Mouse (Mus musculus) forebrain, embryonic 11.5 days (tissue): ENCODE data around the gene Itpr3. TPM values are rescaled to one million over a fixed set of nuclear protein-coding genes. Genes with fewer than 3 reads are reported as not detected.

Experiments
- ATAC-seq: fragments of 200-750 bp; cut with Nextera tagmentation; replicated peaks from 2 replicates; pipeline ENCODE4 v1.8.0; 2017; ENCODE audit warnings: moderate TSS enrichment; ENCODE audit not compliant: low FRiP score
- DNase-seq: peaks from one replicate; pipeline ENCODE4 v3.0.0-alpha.2; 2017; ENCODE audit warnings: low spot score
- H3K27ac ChIP-seq: fragments of 300-500 bp; sonication (generic); 2 replicates; pipeline ENCODE4 v1.5.1; 2014; ENCODE audit warnings: low read depth, low read length
- H3K27me3 ChIP-seq: fragments of 300-500 bp; sonication (generic); 2 replicates; pipeline ENCODE4 v1.6.1; 2014; ENCODE audit warnings: mild to moderate bottlenecking, low read length, mixed read lengths; ENCODE audit not compliant: control insufficient read depth, insufficient read depth
- H3K36me3 ChIP-seq: fragments of 300-500 bp; sonication (generic); 2 replicates; pipeline ENCODE4 v1.6.1; 2014; ENCODE audit warnings: mild to moderate bottlenecking, low read length, moderate library complexity, mixed read lengths; ENCODE audit not compliant: control insufficient read depth, insufficient read depth
- H3K4me1 ChIP-seq: fragments of 300-500 bp; sonication (generic); replicated peaks from 2 replicates; pipeline ENCODE4 v1.6.1; 2014; ENCODE audit warnings: low read length, mixed read lengths; ENCODE audit not compliant: control insufficient read depth, insufficient read depth
- H3K4me2 ChIP-seq: fragments of 300-500 bp; sonication (generic); 2 replicates; pipeline ENCODE4 v1.6.1; 2014; ENCODE audit warnings: low read depth, mild to moderate bottlenecking, low read length, moderate library complexity, mixed read lengths; ENCODE audit not compliant: severe bottlenecking
- H3K4me3 ChIP-seq: fragments of 300-500 bp; sonication (generic); 2 replicates; pipeline ENCODE4 v1.5.1; 2014; ENCODE audit warnings: low read depth, low read length
- H3K9ac ChIP-seq: fragments of 300-500 bp; sonication (generic); 2 replicates; pipeline ENCODE4 v1.6.1; 2014; ENCODE audit warnings: low read length
- H3K9me3 ChIP-seq: fragments of 300-500 bp; sonication (generic); 2 replicates; pipeline ENCODE4 v1.6.1; 2016; ENCODE audit warnings: low read length, mixed read lengths; ENCODE audit not compliant: control insufficient read depth
- WGBS: fragments of 180-500 bp; shearing (Covaris S2); extraction: QIAGEN DNeasy Blood & Tissue Kit; methylation state at CpG from one replicate; pipeline ENCODE4 v1.1.7; 2014; 5-methylcytosine and 5-hydroxymethylcytosine counted together
- polyA plus RNA-seq: library from polyadenylated mRNA; unstranded; fragments of >200 nt; fragmentation: Nextera tagmentation; extraction: Ambion mirVana; gene quantifications from 2 replicates; pipeline ENCODE4 v1.2.1, GENCODE M21; 2014

Gene Itpr3
- polyA plus RNA-seq, 1 experiment from 2014 or later = 2.2 TPM

GRCm38 (mm10) chr17:27071630-27072029 is 14.5 kb downstream of the Itpr3 start:
- Histone ChIP-seq H3K27ac (no peak overlapping the region), H3K4me2 (no peak overlapping the region), H3K36me3 (no peaks in the 10 kb centered on the region), H3K9me3 (no peaks in the 10 kb centered on the region), H3K4me3 (no peak overlapping the region), H3K9ac (no peak overlapping the region), H3K4me1 (no peaks in the 10 kb centered on the region), H3K27me3 (no peaks in the 10 kb centered on the region)
- DNase-seq (peak; percentile 70), ATAC-seq (no peak)
- 51% methylated on average over 6 of the region's 6 CpGs for WGBS

- DNase-seq (no peak), ATAC-seq (no peak)
- H3K4me1 ChIP-seq = no peaks in the 10 kb centered on the region
- H3K27me3 ChIP-seq = no peaks in the 10 kb centered on the region
- H3K36me3 ChIP-seq = no peaks in the 10 kb centered on the region
- 93% methylated on average over 8 of the region's 8 CpGs for WGBS
- no peak overlapping the region for H3K9ac ChIP-seq
- H3K4me2 ChIP-seq = no peak overlapping the region
- no peaks in the 10 kb centered on the region for H3K9me3 ChIP-seq
- H3K4me3 ChIP-seq = no peak overlapping the region
- no peak overlapping the region for H3K27ac ChIP-seq
Measured at GRCm38 (mm10) chr17:27072363-27072762, 15.3 kb downstream of the Itpr3 start.

GRCm38 (mm10) chr17:27073126-27073525 is 16.0 kb downstream of the Itpr3 start:
- peaks cover 2% of the 10 kb centered on the region; the same call in 1 of the 2 replicates for H3K9me3 ChIP-seq
- ATAC-seq (no peak), DNase-seq (no peak)
- H3K4me1 ChIP-seq = no peaks in the 10 kb centered on the region
- H3K36me3 ChIP-seq = no peaks in the 10 kb centered on the region
- H3K27ac ChIP-seq = no peak overlapping the region
- H3K4me2 ChIP-seq = no peak overlapping the region
- 80% methylated on average over 5 of the region's 5 CpGs for WGBS
- no peak overlapping the region for H3K9ac ChIP-seq
- no peaks in the 10 kb centered on the region for H3K27me3 ChIP-seq
- H3K4me3 ChIP-seq = no peak overlapping the region

DNA sequence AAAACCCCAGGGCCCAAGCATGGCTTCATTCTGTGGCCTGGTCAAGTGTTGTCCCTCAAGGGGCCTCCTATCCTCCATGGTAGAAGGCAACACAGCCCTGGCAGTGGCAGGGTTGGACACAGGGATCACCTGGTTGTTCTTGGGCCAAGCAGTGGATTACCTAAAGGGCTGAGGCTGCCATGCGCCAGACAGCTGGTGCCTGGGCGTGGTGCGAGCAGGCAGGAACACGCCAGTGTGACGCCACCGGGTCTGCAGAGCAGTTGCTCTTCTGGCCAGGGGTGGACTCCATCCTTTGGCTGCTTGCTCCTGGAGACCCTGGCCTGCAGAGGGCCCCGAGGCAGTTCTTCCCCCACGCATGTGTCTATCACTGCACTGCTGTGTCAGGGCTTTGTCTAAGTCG is 16.7 kb downstream of the Itpr3 start:
- Histone ChIP-seq H3K9ac (no peak overlapping the region), H3K27ac (no peak overlapping the region), H3K36me3 (no peaks in the 10 kb centered on the region), H3K27me3 (no peaks in the 10 kb centered on the region), H3K4me2 (no peak overlapping the region), H3K4me3 (no peak overlapping the region), H3K4me1 (no peaks in the 10 kb centered on the region), H3K9me3 (peaks cover 2% of the 10 kb centered on the region; the same call in 1 of the 2 replicates)
- WGBS = 84% methylated on average over 9 of the region's 9 CpGs
- ATAC-seq = no peak
- DNase-seq = no peak

- no peak for DNase-seq
- Histone ChIP-seq H3K4me2 (no peak overlapping the region), H3K27me3 (no peaks in the 10 kb centered on the region), H3K4me1 (no peaks in the 10 kb centered on the region), H3K36me3 (no peaks in the 10 kb centered on the region), H3K4me3 (no peak overlapping the region), H3K9me3 (peaks cover 2% of the 10 kb centered on the region; the same call in 1 of the 2 replicates), H3K9ac (no peak overlapping the region), H3K27ac (no peak overlapping the region)
- no peak for ATAC-seq
- WGBS = 73% methylated on average over 6 of the region's 6 CpGs
Measured at GRCm38 (mm10) chr17:27074236-27074635, 17.1 kb downstream of the Itpr3 start.

- Histone ChIP-seq H3K4me1 (no peaks in the 10 kb centered on the region), H3K36me3 (no peaks in the 10 kb centered on the region), H3K9me3 (peaks cover 2% of the 10 kb centered on the region; the same call in 1 of the 2 replicates), H3K27me3 (no peaks in the 10 kb centered on the region), H3K4me3 (no peak overlapping the region), H3K4me2 (no peak overlapping the region), H3K9ac (no peak overlapping the region), H3K27ac (no peak overlapping the region)
- 85% methylated on average over 17 of the region's 17 CpGs for WGBS
- DNase-seq (no peak), ATAC-seq (no peak)
Measured at GRCm38 (mm10) chr17:27074849-27075745, 18.0 kb downstream of the Itpr3 start.

- ATAC-seq (no peak), DNase-seq (no peak)
- H3K9me3 ChIP-seq = peaks cover 2% of the 10 kb centered on the region; the same call in 1 of the 2 replicates
- H3K36me3 ChIP-seq = no peaks in the 10 kb centered on the region
- H3K9ac ChIP-seq = no peak overlapping the region
- 90% methylated on average over 7 of the region's 7 CpGs for WGBS
- H3K4me1 ChIP-seq = no peaks in the 10 kb centered on the region
- H3K4me2 ChIP-seq = no peak overlapping the region
- no peak overlapping the region for H3K4me3 ChIP-seq
- no peak overlapping the region for H3K27ac ChIP-seq
- no peaks in the 10 kb centered on the region for H3K27me3 ChIP-seq
Measured at GRCm38 (mm10) chr17:27077133-27077532, 20.0 kb downstream of the Itpr3 start.

DNA sequence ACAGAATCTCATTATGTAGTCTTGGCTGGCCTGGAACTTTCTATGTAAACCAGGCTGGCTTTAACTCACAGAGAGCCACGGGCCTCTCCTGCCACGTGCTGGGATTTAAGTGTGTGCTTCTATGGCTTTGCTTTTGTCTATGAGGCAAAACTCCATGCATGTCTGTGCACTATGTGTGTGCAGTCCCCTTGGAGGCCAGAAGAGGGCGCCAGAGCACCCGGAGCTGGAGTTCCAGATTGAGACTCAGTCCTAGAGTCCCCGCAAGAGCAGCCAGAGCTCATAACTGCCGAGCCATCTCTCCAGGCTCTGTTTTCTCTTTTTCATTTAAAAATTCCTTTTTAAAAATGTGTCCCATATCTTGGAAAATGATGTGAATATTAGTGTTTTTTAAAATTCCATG is 20.8 kb downstream of the Itpr3 start:
- Histone ChIP-seq H3K27ac (no peak overlapping the region), H3K4me2 (no peak overlapping the region), H3K4me1 (no peaks in the 10 kb centered on the region), H3K27me3 (no peaks in the 10 kb centered on the region), H3K9me3 (peaks cover 2% of the 10 kb centered on the region; the same call in 1 of the 2 replicates), H3K4me3 (no peak overlapping the region), H3K36me3 (no peaks in the 10 kb centered on the region), H3K9ac (no peak overlapping the region)
- no peak for DNase-seq
- no peak for ATAC-seq
- 87% methylated on average over 6 of the region's 6 CpGs for WGBS

- H3K4me3 ChIP-seq = no peak overlapping the region
- H3K9ac ChIP-seq = no peak overlapping the region
- ATAC-seq (no peak), DNase-seq (no peak)
- H3K4me2 ChIP-seq = no peak overlapping the region
- H3K4me1 ChIP-seq = no peaks in the 10 kb centered on the region
- no peak overlapping the region for H3K27ac ChIP-seq
- H3K9me3 ChIP-seq = peaks cover 2% of the 10 kb centered on the region; the same call in 1 of the 2 replicates
- H3K36me3 ChIP-seq = no peaks in the 10 kb centered on the region
- H3K27me3 ChIP-seq = no peaks in the 10 kb centered on the region
- 87% methylated on average over 6 of the region's 6 CpGs for WGBS
Measured at GRCm38 (mm10) chr17:27078499-27078898, 21.4 kb downstream of the Itpr3 start.
